Mouse (Mus musculus) kidney, postnatal 0 days (tissue): Measurements from ENCODE around the gene Slc24a5. TPM values are rescaled to one million over a fixed set of nuclear protein-coding genes. Genes with fewer than 3 reads are reported as not detected.

ENCODE experiments used
- ATAC-seq: fragments of 200-750 bp; cut with Nextera tagmentation; replicated peaks from 2 replicates; pipeline ENCODE4 v1.8.0; 2017; ENCODE audit warnings: low read depth, moderate number of reproducible peaks, moderate TSS enrichment, moderate library complexity; ENCODE audit not compliant: low FRiP score
- DNase-seq: peaks from one replicate; pipeline ENCODE4 v3.0.0-alpha.2; 2016; ENCODE audit warnings: low spot score
- H3K27ac ChIP-seq: fragments of 300-500 bp; sonication (generic); 2 replicates; pipeline ENCODE4 v1.5.1; 2014; ENCODE audit warnings: mild to moderate bottlenecking
- H3K27me3 ChIP-seq: fragments of 300-500 bp; sonication (generic); 2 replicates; pipeline ENCODE4 v1.6.1; 2014; ENCODE audit warnings: low read length, mixed read lengths; ENCODE audit not compliant: insufficient read depth
- H3K36me3 ChIP-seq: fragments of 300-500 bp; sonication (generic); 2 replicates; pipeline ENCODE4 v1.6.1; 2014; ENCODE audit warnings: low read length, mixed read lengths; ENCODE audit not compliant: insufficient read depth
- H3K4me1 ChIP-seq: fragments of 300-500 bp; sonication (generic); replicated peaks from 2 replicates; pipeline ENCODE4 v1.6.1; 2014; ENCODE audit warnings: antibody characterized with exemption, low read length, mixed read lengths; ENCODE audit not compliant: insufficient read depth
- H3K4me2 ChIP-seq: fragments of 300-500 bp; sonication (generic); 2 replicates; pipeline ENCODE4 v1.6.1; 2014; ENCODE audit warnings: mild to moderate bottlenecking, low read length, moderate library complexity, mixed read lengths
- H3K4me3 ChIP-seq: fragments of 300-500 bp; sonication (generic); replicated peaks from 2 replicates; pipeline ENCODE4 v1.5.1; 2014; ENCODE audit warnings: low read depth, low read length
- H3K9ac ChIP-seq: fragments of 300-500 bp; sonication (generic); 2 replicates; pipeline ENCODE4 v1.6.1; 2014; ENCODE audit warnings: low read depth, low read length
- H3K9me3 ChIP-seq: fragments of 300-500 bp; sonication (generic); replicated peaks from 2 replicates; pipeline ENCODE4 v1.6.1; 2016; ENCODE audit warnings: low read length, inconsistent platforms, mixed read lengths
- CTCF ChIP-seq: IDR thresholded peaks from 2 replicates; pipeline ENCODE4 v1.5.1; 2016; ENCODE audit warnings: antibody characterized with exemption, low read depth, mild to moderate bottlenecking, moderate library complexity
- WGBS: fragments of 180-500 bp; shearing (Covaris S2); extraction: QIAGEN DNeasy Blood & Tissue Kit; methylation state at CpG from one replicate; pipeline ENCODE4 v1.1.7; 2014; 5-methylcytosine and 5-hydroxymethylcytosine counted together
- polyA plus RNA-seq: library from polyadenylated mRNA; unstranded; fragments of >200 nt; fragmentation: Nextera tagmentation; extraction: Ambion mirVana; gene quantifications from 2 replicates; pipeline ENCODE4 v1.2.1, GENCODE M21; 2015

The Slc24a5 gene
- polyA plus RNA-seq, 1 experiment from 2014 or later: 4.9 TPM

DNA sequence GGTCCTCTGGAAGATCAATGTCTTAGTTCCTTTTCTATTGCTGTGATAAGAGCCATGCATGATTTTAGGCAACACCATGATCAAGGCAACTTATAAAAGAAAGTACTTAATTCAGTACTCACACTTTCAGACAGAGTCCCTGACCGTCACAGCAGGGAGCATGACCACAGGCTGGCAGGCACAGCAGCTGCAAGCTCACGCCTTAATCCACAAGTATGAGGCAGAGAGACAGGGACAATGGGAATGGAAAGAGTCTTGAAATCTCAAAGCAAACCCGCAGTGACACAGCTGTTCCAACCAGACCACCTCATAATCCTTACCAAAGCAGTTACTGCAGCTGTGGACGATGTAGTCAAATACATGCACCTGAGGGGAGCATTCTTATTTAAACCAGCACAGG is 66.2 kb downstream of the Slc24a5 start:
- Histone ChIP-seq H3K4me2 (no peak overlapping the region), H3K4me3 (no peak overlapping the region), H3K27me3 (no peaks in the 10 kb centered on the region), H3K4me1 (0 out of 2 replicates have a peak, but pooled peaks cover 4% of the 10 kb centered on the region), H3K9ac (no peak overlapping the region), H3K27ac (no peak overlapping the region), H3K9me3 (no peaks in the 10 kb centered on the region), H3K36me3 (no peaks in the 10 kb centered on the region)
- DNase-seq (no peak), ATAC-seq (no peak)
- no peak for TF ChIP-seq CTCF
- WGBS: 55% methylated on average over 4 of the region's 4 CpGs

DNA sequence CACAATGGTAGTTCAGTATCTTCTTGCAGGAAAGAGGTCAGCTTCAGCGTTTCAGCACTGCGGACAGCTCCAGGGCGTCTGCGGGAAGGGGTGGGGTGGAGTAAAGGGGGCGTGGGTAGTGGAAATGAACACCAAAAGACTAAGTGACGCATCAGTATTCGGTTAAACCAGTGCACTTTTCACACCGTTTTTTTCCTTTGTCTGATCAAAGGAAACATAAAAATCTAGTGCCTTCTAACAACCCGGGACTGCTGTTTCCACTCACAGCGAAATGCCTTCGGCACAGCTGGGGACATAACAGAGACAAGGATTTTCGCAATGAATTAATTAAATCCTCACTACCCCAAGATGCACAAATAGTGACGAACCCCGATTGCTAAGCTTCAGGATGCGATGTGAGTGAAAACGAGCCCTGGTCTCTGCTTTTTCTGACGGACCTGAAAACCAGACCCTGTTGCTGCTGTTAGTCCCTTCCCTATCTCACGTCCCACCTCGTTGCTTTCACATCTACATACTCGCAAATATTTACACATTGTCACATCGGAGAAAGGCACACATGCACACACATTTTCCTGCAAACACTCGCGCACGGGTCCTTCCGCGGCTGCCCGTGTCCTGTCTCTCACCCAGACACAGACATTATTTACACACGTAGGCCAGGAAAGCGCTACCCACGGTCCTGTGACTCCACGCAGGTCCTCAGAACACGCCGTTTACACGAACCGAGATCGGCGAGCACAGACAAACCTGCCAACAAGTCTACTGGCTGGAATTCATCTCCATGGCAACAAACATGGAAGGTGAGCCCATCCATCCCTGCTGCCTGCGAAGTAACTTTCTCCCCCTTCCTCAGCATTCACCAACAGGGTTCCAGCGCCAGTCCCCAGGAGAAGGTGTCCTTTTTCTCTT is 68.2 kb downstream of the Slc24a5 start, which contains the start of gene Ctxn2:
Ctxn2 (plus strand) TSS at position 790 of the 909 bp plus-strand sequence.
- H3K4me2 ChIP-seq: peak within 1 kb of the TSS; percentile 48
- H3K36me3 ChIP-seq: no peaks in the 10 kb centered on the region
- TF ChIP-seq CTCF: no peak
- WGBS: 1% methylated on average over 39 of the region's 39 CpGs
- ATAC-seq (peak; percentile 54; the same call in 1 of the 2 replicates), DNase-seq (peak; percentile 91)
- H3K9me3 ChIP-seq: no peaks in the 10 kb centered on the region
- H3K27me3 ChIP-seq: no peaks in the 10 kb centered on the region
- no peak within 1 kb of the TSS for H3K27ac ChIP-seq
- 0 out of 2 replicates have a peak, but pooled peaks cover 4% of the 10 kb centered on the region for H3K4me1 ChIP-seq
- peak within 1 kb of the TSS; percentile 4; the same call in 1 of the 2 replicates for H3K4me3 ChIP-seq
- no peak within 1 kb of the TSS for H3K9ac ChIP-seq

DNA sequence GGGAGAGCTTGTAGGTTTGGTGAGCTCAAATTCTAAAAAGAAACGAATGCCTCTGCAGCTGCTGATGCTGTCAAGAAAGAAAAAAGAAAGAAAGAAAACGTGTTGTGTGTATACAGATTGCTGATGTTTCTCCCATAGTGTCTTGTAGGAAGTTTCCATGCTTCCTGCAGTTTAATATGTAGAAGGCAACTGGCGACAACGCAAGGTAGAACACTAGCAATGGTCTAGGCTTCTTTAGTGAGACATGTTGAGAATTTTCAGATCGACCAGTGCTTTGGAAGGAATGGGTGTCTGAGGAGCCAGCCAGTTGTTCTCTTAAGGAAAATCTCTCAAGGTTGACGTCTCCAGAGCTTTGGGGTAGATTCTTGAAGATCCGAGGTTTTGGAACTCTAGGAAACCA is 68.9 kb downstream of the Slc24a5 start:
- no peak overlapping the region for H3K27ac ChIP-seq
- DNase-seq: no peak
- H3K4me3 ChIP-seq: peak overlapping the region; percentile 4; the same call in 1 of the 2 replicates
- ATAC-seq: no peak
- no peak for TF ChIP-seq CTCF
- no peaks in the 10 kb centered on the region for H3K36me3 ChIP-seq
- 34% methylated on average over 7 of the region's 7 CpGs for WGBS
- H3K4me1 ChIP-seq: 0 out of 2 replicates have a peak, but pooled peaks cover 4% of the 10 kb centered on the region
- H3K4me2 ChIP-seq: peak overlapping the region; percentile 48; the same call in 1 of the 2 replicates
- H3K9me3 ChIP-seq: no peaks in the 10 kb centered on the region
- no peak overlapping the region for H3K9ac ChIP-seq
- no peaks in the 10 kb centered on the region for H3K27me3 ChIP-seq

Other genes with a start within 250 kb of the Slc24a5 start
- gene Myef2, start 55.5 kb downstream of the Slc24a5 start, polyA plus RNA-seq: 78.3 and 79.6 TPM in 2 replicates
- not detected in 2 replicates for gene Ctxn2, start 68.6 kb downstream of the Slc24a5 start, polyA plus RNA-seq
- 219 and 221 TPM in 2 replicates for gene Slc12a1, start 84.4 kb downstream of the Slc24a5 start, polyA plus RNA-seq
- 133 and 141 TPM in 2 replicates for gene Dut, start 179.1 kb downstream of the Slc24a5 start, polyA plus RNA-seq